Mouse (Mus musculus): ENCODE results near the gene Accsl.

Gene Accsl

GRCm38 (mm10) chr2:93869107-93869600 is at the start of gene Accsl:
Gene Accsl, minus strand, starts transcription at chr2:93869157.
- no peak for DNase-seq

- peak; percentile 34 for DNase-seq
Measured at GRCm38 (mm10) chr2:93913552-93913951, 44.6 kb upstream of the Accsl start.

- peak; percentile 55 for DNase-seq
Measured at GRCm38 (mm10) chr2:93911942-93912341, 43.0 kb upstream of the Accsl start.

- DNase-seq, result peak; percentile 60
Measured at GRCm38 (mm10) chr2:93909716-93910115, 40.8 kb upstream of the Accsl start.

GRCm38 (mm10) chr2:93907519-93908294 is 38.8 kb upstream of the Accsl start:
- DNase-seq, result no peak

GRCm38 (mm10) chr2:93906316-93906715 is 37.4 kb upstream of the Accsl start:
- peak; percentile 53 for DNase-seq

- no peak for DNase-seq
Measured at GRCm38 (mm10) chr2:93903415-93903814, 34.5 kb upstream of the Accsl start.

- DNase-seq, result no peak
Measured at GRCm38 (mm10) chr2:93902680-93903305, 33.8 kb upstream of the Accsl start.

- no peak for DNase-seq
Measured at GRCm38 (mm10) chr2:93899397-93900380, 30.7 kb upstream of the Accsl start.

- DNase-seq, result peak; percentile 75
Measured at GRCm38 (mm10) chr2:93891611-93892280, 22.8 kb upstream of the Accsl start.

GRCm38 (mm10) chr2:93890143-93890542 is 21.2 kb upstream of the Accsl start:
- peak; percentile 51 for DNase-seq

- no peak for DNase-seq
Measured at GRCm38 (mm10) chr2:93889071-93889470, 20.1 kb upstream of the Accsl start.

- no peak for DNase-seq
Measured at GRCm38 (mm10) chr2:93888366-93888765, 19.4 kb upstream of the Accsl start.

- peak; percentile 75 for DNase-seq
Measured at GRCm38 (mm10) chr2:93887273-93887672, 18.3 kb upstream of the Accsl start.

GRCm38 (mm10) chr2:93886013-93886794 is 17.2 kb upstream of the Accsl start:
- no peak for DNase-seq

GRCm38 (mm10) chr2:93883066-93883465 is 14.1 kb upstream of the Accsl start:
- DNase-seq, result no peak

- DNase-seq, result no peak
Measured at GRCm38 (mm10) chr2:93881640-93882367, 12.8 kb upstream of the Accsl start.

- DNase-seq, result no peak
Measured at GRCm38 (mm10) chr2:93880981-93881380, 12.0 kb upstream of the Accsl start.

GRCm38 (mm10) chr2:93880450-93880849 is 11.5 kb upstream of the Accsl start:
- no peak for DNase-seq

GRCm38 (mm10) chr2:93877005-93877404 is 8.0 kb upstream of the Accsl start:
- no peak for DNase-seq

- no peak for DNase-seq
Measured at GRCm38 (mm10) chr2:93874606-93875005, 5.6 kb upstream of the Accsl start.

Measured in lung, postnatal 36 days (tissue).